Mouse (Mus musculus): ENCODE measurements at regions not wholly inside any gene's neighbourhood (a gene's known extent, or its start where the extent isn't known, plus 50 kb on each side); places are given as distances from the start of the nearest gene placed in this dataset.

DNA sequence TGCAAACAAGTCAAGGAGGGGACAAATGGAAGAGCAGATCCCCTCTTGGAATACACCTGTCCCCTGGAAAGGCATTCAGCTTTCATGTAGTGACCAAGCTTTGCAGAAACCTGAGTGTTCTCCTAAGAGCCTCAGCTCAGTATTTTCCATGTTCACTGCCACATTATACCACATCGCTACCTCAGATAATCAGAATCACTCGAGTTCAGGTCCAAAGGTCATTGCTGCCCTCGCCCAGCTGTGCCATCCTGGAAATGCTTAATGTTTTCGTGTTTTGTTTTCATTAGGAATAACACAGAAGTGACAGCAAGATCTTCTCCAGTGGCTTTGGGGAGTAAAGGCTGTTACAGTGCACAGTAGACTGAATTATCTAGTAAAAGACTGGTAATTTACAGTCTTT, 83.0 kb upstream of the Fat1 start:
- WGBS, result 87% methylated on average over 4 of the region's 4 CpGs
- Histone ChIP-seq H3K9me3 (no peaks in the 10 kb centered on the region), H3K4me3 (no peak overlapping the region), H3K4me1 (no peaks in the 10 kb centered on the region), H3K4me2 (replicated peaks) (no peak overlapping the region), H3K36me3 (no peaks in the 10 kb centered on the region), H3K27me3 (no peaks in the 10 kb centered on the region), H3K9ac (replicated peaks) (no peak overlapping the region), H3K27ac (replicated peaks) (no peak overlapping the region)
- ATAC-seq (ENCODE audit: low FRiP score, low read depth), result no peak

DNA sequence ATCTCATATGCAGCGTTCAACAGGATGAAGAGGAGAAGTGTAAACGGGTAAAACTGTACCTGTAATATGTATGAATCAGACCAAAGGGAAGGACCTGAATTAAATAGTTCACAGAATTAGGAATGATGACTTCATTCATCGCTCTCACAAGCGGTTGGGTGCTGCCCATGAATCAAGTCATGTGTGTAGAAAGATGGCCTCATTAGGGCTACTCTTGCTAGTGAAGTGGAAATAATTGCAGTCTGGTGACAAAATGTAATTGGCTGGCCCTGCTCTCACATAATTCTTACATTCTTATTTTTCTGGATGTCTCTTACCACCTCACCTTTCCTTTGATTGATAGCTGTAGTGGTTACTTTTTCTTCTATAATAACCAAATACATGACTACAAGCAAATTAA, 80.1 kb upstream of the Fat1 start:
- no peaks in the 10 kb centered on the region for H3K4me1 ChIP-seq
- no peak overlapping the region for H3K27ac ChIP-seq (replicated peaks)
- H3K27me3 ChIP-seq, result no peaks in the 10 kb centered on the region
- no peak overlapping the region for H3K9ac ChIP-seq (replicated peaks)
- H3K9me3 ChIP-seq, result no peaks in the 10 kb centered on the region
- H3K4me3 ChIP-seq, result no peak overlapping the region
- ATAC-seq (ENCODE audit: low FRiP score, low read depth), result no peak
- H3K4me2 ChIP-seq (replicated peaks), result no peak overlapping the region
- no peaks in the 10 kb centered on the region for H3K36me3 ChIP-seq
- WGBS, result 89% methylated on average over 4 of the region's 4 CpGs

DNA sequence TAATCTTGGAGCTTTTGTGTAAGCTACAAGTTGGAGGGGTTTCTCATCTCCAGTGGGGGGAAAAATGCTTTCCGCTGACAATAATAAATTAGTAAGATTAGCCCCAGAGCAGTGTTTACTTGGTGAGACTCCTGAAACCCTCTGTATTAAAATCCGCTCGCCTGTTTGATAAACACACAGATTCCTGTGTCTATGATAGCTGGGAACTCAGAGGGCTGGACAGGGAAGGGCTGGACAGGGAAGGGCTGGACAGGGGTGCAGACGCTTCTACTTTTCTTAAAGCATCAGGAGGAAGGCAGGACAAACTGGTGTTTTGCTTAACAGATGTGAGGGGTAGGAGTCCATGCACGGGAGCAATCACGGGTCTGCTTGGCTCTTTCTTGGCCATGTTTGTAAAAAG, 68.0 kb upstream of the Fat1 start:
- H3K4me2 ChIP-seq (replicated peaks), result no peak overlapping the region
- H3K4me3 ChIP-seq, result no peak overlapping the region
- H3K27me3 ChIP-seq, result no peaks in the 10 kb centered on the region
- no peak for ATAC-seq (ENCODE audit: low FRiP score, low read depth)
- H3K9ac ChIP-seq (replicated peaks), result no peak overlapping the region
- no peaks in the 10 kb centered on the region for H3K36me3 ChIP-seq
- no peaks in the 10 kb centered on the region for H3K4me1 ChIP-seq
- no peaks in the 10 kb centered on the region for H3K9me3 ChIP-seq
- H3K27ac ChIP-seq (replicated peaks), result no peak overlapping the region
- 81% methylated on average over 6 of the region's 6 CpGs for WGBS

DNA sequence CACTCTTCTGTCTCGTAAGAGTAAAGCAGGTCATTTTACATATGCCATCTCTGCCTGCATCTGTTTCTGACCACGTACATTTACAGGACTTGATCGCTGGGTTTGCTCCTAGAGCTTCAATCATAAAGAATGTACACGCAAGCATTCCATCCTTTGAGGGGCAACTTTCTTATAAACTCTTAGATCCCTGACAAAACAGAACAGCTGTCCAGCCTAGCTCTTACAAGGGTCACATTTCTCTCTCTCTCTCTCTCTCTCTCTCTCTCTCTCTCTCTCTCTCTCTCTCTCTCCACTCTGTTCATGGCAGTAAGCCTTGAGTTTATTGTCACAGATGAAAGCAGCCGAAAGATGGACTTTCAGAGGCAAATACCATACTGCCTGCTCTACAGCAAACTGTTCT, 67.6 kb upstream of the Fat1 start:
- Histone ChIP-seq H3K4me3 (no peak overlapping the region), H3K9me3 (no peaks in the 10 kb centered on the region), H3K4me1 (no peaks in the 10 kb centered on the region), H3K4me2 (replicated peaks) (no peak overlapping the region), H3K9ac (replicated peaks) (no peak overlapping the region), H3K27ac (replicated peaks) (no peak overlapping the region), H3K36me3 (no peaks in the 10 kb centered on the region), H3K27me3 (no peaks in the 10 kb centered on the region)
- WGBS, result 78% methylated on average over 5 of the region's 5 CpGs
- no peak for ATAC-seq (ENCODE audit: low FRiP score, low read depth)

DNA sequence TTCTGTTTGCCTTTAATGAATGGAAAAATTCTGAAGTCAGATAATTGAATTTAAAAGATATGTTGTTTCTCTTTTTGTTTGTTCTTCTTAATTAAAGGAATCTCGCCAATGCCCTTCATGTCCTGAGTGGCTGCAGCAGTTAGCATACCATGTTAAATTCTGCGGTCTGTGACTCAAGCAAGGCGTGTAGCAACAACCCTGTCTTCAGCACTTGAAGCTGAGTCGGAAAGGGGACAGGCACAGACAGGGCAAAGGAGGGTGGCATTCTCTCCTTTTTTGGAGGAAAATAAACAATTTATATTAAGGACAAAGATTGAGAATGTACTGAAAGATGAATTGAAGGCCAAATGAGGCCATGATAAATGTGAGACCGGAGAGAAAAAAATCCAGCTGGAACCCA, 58.2 kb upstream of the Fat1 start:
- H3K36me3 ChIP-seq, result no peaks in the 10 kb centered on the region
- WGBS, result 84% methylated on average over 5 of the region's 5 CpGs
- H3K27me3 ChIP-seq, result no peaks in the 10 kb centered on the region
- no peaks in the 10 kb centered on the region for H3K4me1 ChIP-seq
- no peak overlapping the region for H3K27ac ChIP-seq (replicated peaks)
- no peak overlapping the region for H3K9ac ChIP-seq (replicated peaks)
- H3K4me3 ChIP-seq, result no peak overlapping the region
- no peaks in the 10 kb centered on the region for H3K9me3 ChIP-seq
- no peak overlapping the region for H3K4me2 ChIP-seq (replicated peaks)
- no peak for ATAC-seq (ENCODE audit: low FRiP score, low read depth)

DNA sequence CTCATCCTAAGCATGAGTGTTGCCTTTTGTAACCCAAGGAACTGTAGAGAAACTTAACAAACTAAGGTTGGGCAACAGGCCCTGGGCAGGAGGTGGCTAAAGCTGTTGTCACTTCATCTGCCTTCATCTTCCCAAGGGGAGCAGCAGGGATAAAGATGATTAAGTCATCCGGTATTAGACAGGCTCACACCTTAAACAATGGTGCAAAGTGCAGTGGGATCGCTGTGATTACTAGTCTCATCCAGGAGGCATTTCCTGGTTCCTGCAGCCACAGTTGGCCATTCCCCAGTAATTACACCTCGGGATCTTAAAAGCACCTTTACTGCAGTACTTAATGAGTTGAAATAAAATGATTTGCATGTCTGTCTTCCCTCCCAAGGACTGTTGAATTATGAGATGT, 57.0 kb upstream of the Fat1 start:
- no peak for ATAC-seq (ENCODE audit: low FRiP score, low read depth)
- no peaks in the 10 kb centered on the region for H3K4me1 ChIP-seq
- no peaks in the 10 kb centered on the region for H3K27me3 ChIP-seq
- WGBS, result 67% methylated on average over 3 of the region's 3 CpGs
- H3K4me2 ChIP-seq (replicated peaks), result no peak overlapping the region
- H3K4me3 ChIP-seq, result no peak overlapping the region
- H3K9me3 ChIP-seq, result no peaks in the 10 kb centered on the region
- no peak overlapping the region for H3K9ac ChIP-seq (replicated peaks)
- no peaks in the 10 kb centered on the region for H3K36me3 ChIP-seq
- no peak overlapping the region for H3K27ac ChIP-seq (replicated peaks)

DNA sequence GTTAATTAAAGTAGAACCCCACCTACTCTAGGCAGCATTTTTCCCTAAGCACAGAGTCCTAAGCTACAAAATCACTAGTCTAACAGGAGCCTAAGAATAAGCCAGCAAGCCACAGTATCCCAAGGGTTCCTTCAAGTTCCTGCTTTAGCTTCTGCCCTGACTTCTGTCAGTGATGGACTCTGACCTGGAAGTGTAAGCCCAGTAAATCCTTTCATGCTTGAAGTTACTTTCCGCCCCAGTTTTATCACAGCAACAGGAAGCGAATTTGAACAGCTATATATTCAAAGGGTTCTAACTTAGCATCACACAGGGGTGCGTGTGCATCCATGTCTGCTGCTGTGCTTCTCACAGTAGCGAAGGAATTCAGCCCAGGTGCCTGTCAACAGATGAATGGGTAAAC, 56.1 kb upstream of the Fat1 start:
- 81% methylated on average over 4 of the region's 4 CpGs for WGBS
- H3K27ac ChIP-seq (replicated peaks), result no peak overlapping the region
- H3K4me3 ChIP-seq, result no peak overlapping the region
- no peak overlapping the region for H3K4me2 ChIP-seq (replicated peaks)
- no peak overlapping the region for H3K9ac ChIP-seq (replicated peaks)
- H3K27me3 ChIP-seq, result no peaks in the 10 kb centered on the region
- H3K4me1 ChIP-seq, result no peaks in the 10 kb centered on the region
- no peaks in the 10 kb centered on the region for H3K9me3 ChIP-seq
- ATAC-seq (ENCODE audit: low FRiP score, low read depth), result no peak
- H3K36me3 ChIP-seq, result no peaks in the 10 kb centered on the region

DNA sequence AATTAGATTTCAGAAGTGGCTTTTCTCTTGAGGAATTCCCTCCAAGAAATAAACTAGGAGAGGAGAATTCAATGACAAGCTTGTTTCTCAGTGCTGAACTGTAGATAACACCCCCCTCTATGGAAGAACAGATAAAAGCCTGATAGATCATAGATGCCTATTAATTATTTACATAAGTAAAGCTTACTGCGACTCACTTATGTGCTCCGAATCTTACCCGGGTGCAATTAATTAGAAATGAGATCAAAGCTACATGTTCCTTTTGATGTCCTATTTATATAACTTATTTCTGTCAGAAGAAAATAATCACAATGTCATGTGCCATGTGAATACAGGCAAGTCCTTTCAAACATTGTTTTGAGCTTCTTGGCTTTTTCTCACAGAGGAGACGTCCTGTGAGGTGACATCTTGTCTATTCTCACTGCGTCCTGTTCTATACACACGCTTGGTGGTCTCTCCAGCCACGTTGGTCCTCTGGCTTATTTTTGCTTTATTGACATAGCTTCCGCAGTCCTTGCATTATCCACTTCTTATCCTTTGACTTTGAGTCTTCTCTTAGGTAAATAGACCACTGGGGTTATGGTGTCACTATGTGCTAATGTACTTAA, 50.7 kb upstream of the Fat1 start:
- no peaks in the 10 kb centered on the region for H3K4me1 ChIP-seq
- no peaks in the 10 kb centered on the region for H3K27me3 ChIP-seq
- H3K9ac ChIP-seq (replicated peaks), result no peak overlapping the region
- H3K9me3 ChIP-seq, result no peaks in the 10 kb centered on the region
- no peak overlapping the region for H3K27ac ChIP-seq (replicated peaks)
- H3K4me2 ChIP-seq (replicated peaks), result no peak overlapping the region
- H3K4me3 ChIP-seq, result no peak overlapping the region
- no peak for ATAC-seq (ENCODE audit: low FRiP score, low read depth)
- WGBS, result 68% methylated on average over 8 of the region's 8 CpGs
- H3K36me3 ChIP-seq, result no peaks in the 10 kb centered on the region

Measured in midbrain, embryonic 12.5 days (tissue).